11 mouse cellular contexts compared by ENCODE assay signal in genomic region chr14:77343662-77344340, GRCm38 (mm10).
A peak's percentile ranks its signal among the peaks of the same experiment; 100 is the strongest.
DNase-seq lines count a peak whose midpoint lies in the region; ATAC-seq lines count a peak whose summit lies in the region.
"Had no signal": no experiment of that assay in that cellular context is flagged by ENCODE, and none has a peak within 500 bp of the region (broad histone marks: within the 10 kb centered on the region; RNA-seq: fewer than 3 reads in every experiment).

No protein-coding gene starts in this region.

- no peaks in the 10 kb centered on the region for H3K27me3 ChIP-seq in intestine, embryonic 16.5 days (replicated peaks; ENCODE audit: control insufficient read depth, insufficient read depth, low read length)
- H3K27me3 ChIP-seq in intestine, embryonic 15.5 days (replicated peaks), result no peaks in the 10 kb centered on the region

- ATAC-seq in intestine, embryonic 16.5 days, result no peak
- ATAC-seq in intestine, embryonic 15.5 days, result no peak
- ATAC-seq: activated CD4-positive, CD25-positive, alpha-beta regulatory T cell, adult 4 months; CD4-positive, CD25-positive, alpha-beta regulatory T cell, adult 4 months had no signal

- H3K36me3 ChIP-seq in intestine, embryonic 16.5 days (ENCODE audit: control insufficient read depth, insufficient read depth, low read length), result no peaks in the 10 kb centered on the region
- H3K36me3 ChIP-seq in intestine, embryonic 15.5 days, result no peaks in the 10 kb centered on the region
- no peaks in the 10 kb centered on the region for H3K36me3 ChIP-seq in macrophage (ENCODE audit: inconsistent target)

- H3K79me2 ChIP-seq in macrophage (ENCODE audit: inconsistent target), result no peaks in the 10 kb centered on the region

- no peaks in the 10 kb centered on the region for H3K4me1 ChIP-seq in intestine, embryonic 16.5 days (ENCODE audit: control insufficient read depth, insufficient read depth, low read length)
- no peaks in the 10 kb centered on the region for H3K4me1 ChIP-seq in intestine, embryonic 15.5 days (replicated peaks)

- 0 out of 2 replicates have a peak overlapping the region, but pooled peaks have one; percentile 8 for H3K27ac ChIP-seq in intestine, embryonic 16.5 days (ENCODE audit: low read length)
- no peak overlapping the region for H3K27ac ChIP-seq in intestine, embryonic 15.5 days
- H3K27ac ChIP-seq in macrophage, result peak overlapping the region; percentile 27; the same call in 1 of the 2 replicates

- no peak overlapping the region for H3K4me2 ChIP-seq in intestine, embryonic 16.5 days (ENCODE audit: low read depth, low read length)
- no peak overlapping the region for H3K4me2 ChIP-seq in intestine, embryonic 15.5 days (replicated peaks)

- WGBS in intestine, embryonic 16.5 days, result 53% methylated on average over 11 of the region's 11 CpGs
- 57% methylated on average over 11 of the region's 11 CpGs for WGBS in intestine, embryonic 15.5 days
- 31% methylated on average over 11 of the region's 11 CpGs for WGBS in macrophage (ENCODE audit: missing documents)

- H3K9me3 ChIP-seq in intestine, embryonic 16.5 days (ENCODE audit: control insufficient read depth, low read length), result no peaks in the 10 kb centered on the region
- no peaks in the 10 kb centered on the region for H3K9me3 ChIP-seq in intestine, embryonic 15.5 days

- H3K4me3 ChIP-seq in intestine, embryonic 16.5 days (ENCODE audit: low read length), result no peak overlapping the region
- no peak overlapping the region for H3K4me3 ChIP-seq in intestine, embryonic 15.5 days (replicated peaks)
- no peak overlapping the region for H3K4me3 ChIP-seq in macrophage (ENCODE audit: inconsistent target)

- peak; percentile 5 for DNase-seq in c-Kit-positive CD71-negative TER-119-negative erythroid progenitor cells, embryonic 14.5 days (ENCODE audit: low read depth)
- peak; percentile 33 to 50 for DNase-seq in heart, postnatal 36 days
- no peak for DNase-seq in thymus, postnatal 0 days (ENCODE audit: low spot score)
- no peak for DNase-seq in spleen, postnatal 14 days (ENCODE audit: low spot score in 2 of 2)
- no peak for DNase-seq in left cerebral cortex, postnatal 4 days
- DNase-seq: right cerebral cortex, postnatal 4 days had no signal

- intact Hi-C loops in heart, postnatal 36 days (cut with DNase I), result no loop called here
- intact Hi-C loops in left cerebral cortex, postnatal 4 days (cut with DNase I), result no loop called here

- no peak overlapping the region for H3K9ac ChIP-seq in intestine, embryonic 16.5 days (ENCODE audit: low read depth, low read length)
- no peak overlapping the region for H3K9ac ChIP-seq in intestine, embryonic 15.5 days

Comparison
In these comparisons a context has a peak if more than half of its experiments do, and no peak if none do; other contexts are left out.
1. DNase-seq: peak in c-Kit-positive CD71-negative TER-119-negative erythroid progenitor cells, embryonic 14.5 days (single experiment) and heart, postnatal 36 days (2 of 2); none in thymus, postnatal 0 days (single experiment), spleen, postnatal 14 days (0 of 2) and left cerebral cortex, postnatal 4 days (single experiment).